Mouse (Mus musculus): ENCODE data around the gene Slit1. TPM values are rescaled to one million over a fixed set of nuclear protein-coding genes. Genes with fewer than 3 reads are reported as not detected.

Slit1 gene
- polyA plus RNA-seq, 1 experiment from 2014 or later = 13.4 TPM

DNA sequence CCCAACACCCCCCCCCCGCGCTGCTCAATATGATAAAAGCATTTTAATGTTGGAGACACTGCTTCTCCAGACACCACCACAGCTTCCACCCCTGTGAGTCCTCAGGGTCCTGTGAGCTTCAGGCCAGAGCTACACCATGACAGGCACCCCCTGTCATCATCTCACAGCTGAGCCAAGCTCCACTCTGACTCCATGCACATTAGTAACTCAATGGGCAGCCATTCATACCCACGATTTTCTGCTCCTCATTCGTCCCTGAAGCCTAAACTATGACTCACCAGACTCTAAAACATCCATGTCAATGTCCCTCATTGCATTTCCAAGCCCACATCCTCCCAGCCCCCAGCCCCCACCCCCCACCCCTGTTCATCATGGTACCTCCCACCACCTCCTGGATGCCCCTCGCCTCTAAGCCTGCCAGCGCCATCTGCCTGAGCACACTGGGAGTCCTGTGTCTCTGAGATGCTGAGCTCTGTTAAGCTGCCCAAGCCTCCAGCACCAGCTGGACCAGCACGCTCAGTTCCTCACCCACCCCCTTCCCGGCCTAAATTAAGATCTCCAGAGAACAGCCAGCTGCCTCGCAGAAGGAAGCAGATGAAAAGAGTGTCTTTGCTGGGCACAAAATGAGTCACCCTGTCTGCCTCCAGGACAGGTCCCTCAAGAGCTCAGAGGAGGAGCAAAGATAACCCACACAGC is 46.2 kb downstream of the Slit1 start:
- 33% methylated on average over 9 of the region's 9 CpGs for WGBS
- peaks cover 94% of the 10 kb centered on the region for H3K4me1 ChIP-seq
- peak; percentile 73 for DNase-seq (ENCODE audit: low spot score)

DNA sequence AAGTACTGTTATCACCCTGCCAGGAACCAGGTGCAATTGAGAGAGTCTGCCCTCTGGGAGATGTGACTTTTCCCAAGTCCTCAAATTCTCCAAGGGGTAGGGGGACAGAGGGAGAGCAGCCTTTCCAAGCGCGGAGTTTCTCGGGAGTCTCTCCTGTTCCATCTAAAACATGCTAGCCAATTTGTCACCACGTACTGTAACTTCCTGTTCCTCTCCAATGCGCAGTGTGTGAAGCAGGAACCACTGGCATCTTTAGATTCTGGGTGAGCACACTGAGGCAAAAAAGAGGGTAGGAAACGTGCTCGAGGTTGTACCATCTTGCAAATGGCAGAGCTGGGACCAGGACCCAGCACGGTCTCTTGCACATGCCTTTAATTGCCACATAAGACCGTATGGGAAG is 47.0 kb downstream of the Slit1 start:
- Histone ChIP-seq H3K4me3 (no peak overlapping the region), H3K27me3 (ENCODE audit: low read depth, poor library complexity, severe bottlenecking) (peaks cover 85% of the 10 kb centered on the region), H3K36me3 (no peaks in the 10 kb centered on the region), H3K9me3 (replicated peaks) (no peaks in the 10 kb centered on the region), H3K4me1 (peaks cover 88% of the 10 kb centered on the region), H3K27ac (replicated peaks) (peak overlapping the region; percentile 88)
- DNase-seq (ENCODE audit: low spot score) = no peak
- WGBS = 90% methylated on average over 9 of the region's 9 CpGs

More for the DNA sequence above, 46.2 kb downstream of the Slit1 start:
- H3K27ac ChIP-seq (replicated peaks) = peak overlapping the region; percentile 88
- peaks cover 85% of the 10 kb centered on the region for H3K27me3 ChIP-seq (ENCODE audit: low read depth, poor library complexity, severe bottlenecking)
- H3K36me3 ChIP-seq = no peaks in the 10 kb centered on the region
- H3K9me3 ChIP-seq (replicated peaks) = no peaks in the 10 kb centered on the region
- peak overlapping the region; percentile 14; the same call in 1 of the 2 replicates for H3K4me3 ChIP-seq

DNA sequence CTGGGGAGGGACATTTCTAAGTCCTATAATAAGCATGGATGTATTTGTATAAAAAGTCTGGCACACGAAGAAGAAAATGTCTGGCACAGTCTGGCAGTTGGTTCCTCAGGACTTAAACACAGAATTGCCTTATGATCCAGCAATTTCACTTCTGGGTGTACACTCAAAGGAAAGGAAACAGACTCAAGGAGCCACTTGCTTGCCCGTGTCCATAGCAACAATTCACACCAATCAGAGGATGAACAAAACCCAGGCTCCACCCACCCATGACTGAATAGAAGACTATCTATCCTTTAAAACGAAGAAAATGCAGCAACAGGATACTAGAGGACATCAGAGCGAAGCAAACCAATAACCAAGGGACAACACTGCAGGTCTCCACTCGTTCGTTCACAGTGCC is 48.4 kb downstream of the Slit1 start:
- Histone ChIP-seq H3K36me3 (no peaks in the 10 kb centered on the region), H3K4me3 (no peak overlapping the region), H3K27me3 (ENCODE audit: low read depth, poor library complexity, severe bottlenecking) (peaks cover 85% of the 10 kb centered on the region), H3K27ac (replicated peaks) (peak overlapping the region; percentile 75; the same call in 1 of the 2 replicates), H3K4me1 (peaks cover 87% of the 10 kb centered on the region), H3K9me3 (replicated peaks) (no peaks in the 10 kb centered on the region)
- DNase-seq (ENCODE audit: low spot score) = no peak
- WGBS = 69% methylated on average over 6 of the region's 6 CpGs

DNA sequence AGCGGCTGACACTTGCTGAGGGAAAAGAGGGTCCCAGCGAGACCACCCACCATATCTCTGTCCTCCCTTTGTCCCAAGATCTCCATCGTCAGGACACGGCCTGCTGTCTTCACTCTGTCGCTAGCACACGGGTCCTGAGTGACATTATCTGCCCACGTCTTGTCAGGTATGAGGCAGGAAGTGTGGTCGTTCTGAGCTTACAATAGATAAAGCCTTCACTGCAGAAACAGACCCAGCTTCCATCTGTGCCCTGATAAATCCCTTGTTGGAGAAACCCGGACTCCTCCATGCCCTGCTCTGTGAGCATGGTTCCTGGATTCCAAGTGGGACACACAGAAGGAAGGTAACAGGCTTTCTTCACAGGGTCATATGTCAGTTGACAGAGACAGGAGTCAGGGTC is 48.9 kb downstream of the Slit1 start:
- H3K9me3 ChIP-seq (replicated peaks) = no peaks in the 10 kb centered on the region
- H3K27ac ChIP-seq (replicated peaks) = peak overlapping the region; percentile 75
- H3K4me1 ChIP-seq = peaks cover 87% of the 10 kb centered on the region

DNA sequence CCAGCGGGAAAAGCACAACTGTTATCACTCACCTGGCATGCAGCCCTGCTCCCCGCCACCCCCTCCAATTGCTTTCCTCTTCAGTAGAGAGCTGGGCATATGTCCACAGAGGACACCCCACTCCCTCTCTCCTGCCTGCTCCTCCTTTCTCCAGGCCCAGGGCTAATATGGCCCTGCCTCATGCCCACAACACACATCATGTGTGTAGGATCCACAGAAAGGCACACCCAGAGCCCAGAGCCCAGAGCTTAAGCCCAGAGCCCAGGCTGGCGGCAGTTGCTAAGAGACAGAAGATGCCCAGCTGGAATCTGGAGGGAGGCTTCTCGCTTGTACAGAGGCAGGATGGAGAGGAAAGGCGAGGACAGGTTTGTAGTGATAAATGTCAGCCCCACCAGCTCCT is 49.7 kb downstream of the Slit1 start:
- Histone ChIP-seq H3K36me3 (no peaks in the 10 kb centered on the region), H3K27me3 (ENCODE audit: low read depth, poor library complexity, severe bottlenecking) (peaks cover 90% of the 10 kb centered on the region), H3K4me1 (peaks cover 87% of the 10 kb centered on the region), H3K9me3 (replicated peaks) (no peaks in the 10 kb centered on the region), H3K4me3 (0 out of 2 replicates have a peak overlapping the region, but pooled peaks have one; percentile 17), H3K27ac (replicated peaks) (peak overlapping the region; percentile 75)
- 28% methylated on average over 5 of the region's 5 CpGs for WGBS
- DNase-seq (ENCODE audit: low spot score) = peak; percentile 70

More for the DNA sequence above, 48.9 kb downstream of the Slit1 start:
- H3K27me3 ChIP-seq (ENCODE audit: low read depth, poor library complexity, severe bottlenecking) = peaks cover 86% of the 10 kb centered on the region
- 74% methylated on average over 9 of the region's 9 CpGs for WGBS
- no peak overlapping the region for H3K4me3 ChIP-seq
- H3K36me3 ChIP-seq = no peaks in the 10 kb centered on the region
- DNase-seq (ENCODE audit: low spot score) = no peak

DNA sequence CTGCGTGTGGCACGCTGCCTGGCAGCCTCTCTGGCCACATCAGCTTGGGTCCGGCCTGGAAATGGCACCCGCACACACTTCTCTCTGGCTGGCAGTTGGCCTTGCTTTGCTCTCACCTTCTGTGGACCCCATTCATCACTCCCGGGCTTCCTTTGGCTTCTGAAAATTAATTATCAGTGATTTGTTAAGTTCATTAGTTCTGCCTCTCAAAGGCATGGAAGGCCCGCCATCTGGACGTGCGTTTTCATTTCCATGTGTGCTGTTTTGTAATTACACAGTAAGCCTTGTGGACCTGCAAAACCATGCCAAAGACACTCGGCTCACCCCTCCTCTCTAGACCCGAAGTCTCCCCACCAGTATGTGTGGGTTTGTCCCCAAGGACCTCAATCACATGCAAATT is 53.4 kb downstream of the Slit1 start:
- WGBS = 86% methylated on average over 10 of the region's 10 CpGs
- Histone ChIP-seq H3K36me3 (no peaks in the 10 kb centered on the region), H3K4me3 (no peak overlapping the region), H3K27me3 (ENCODE audit: low read depth, poor library complexity, severe bottlenecking) (peaks cover 91% of the 10 kb centered on the region), H3K27ac (replicated peaks) (peak overlapping the region; percentile 60), H3K4me1 (peaks cover 72% of the 10 kb centered on the region), H3K9me3 (replicated peaks) (no peaks in the 10 kb centered on the region)
- DNase-seq (ENCODE audit: low spot score) = no peak

DNA sequence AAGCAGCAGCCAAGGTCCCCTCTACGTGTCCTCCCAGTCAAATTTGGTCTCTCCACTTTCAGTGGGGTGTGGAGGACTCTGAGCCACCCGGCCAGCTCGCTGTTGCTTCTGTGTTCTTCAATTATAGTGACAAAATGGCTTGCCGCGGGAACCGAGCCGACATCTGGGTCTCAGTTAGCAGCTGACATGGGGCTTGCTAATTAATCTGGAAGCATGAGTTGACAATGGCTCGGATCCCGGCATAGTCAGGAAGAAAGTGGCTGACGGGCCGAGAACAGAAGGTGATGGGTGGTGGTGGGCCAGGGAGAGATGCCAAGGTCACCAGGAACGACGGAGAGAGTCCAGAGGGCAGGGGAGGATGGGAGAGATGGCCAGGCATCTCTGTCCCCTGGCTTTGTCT is 55.2 kb downstream of the Slit1 start:
- H3K27me3 ChIP-seq (ENCODE audit: low read depth, poor library complexity, severe bottlenecking) = peaks cover 91% of the 10 kb centered on the region
- WGBS = 51% methylated on average over 13 of the region's 13 CpGs
- H3K9me3 ChIP-seq (replicated peaks) = no peaks in the 10 kb centered on the region
- peaks cover 72% of the 10 kb centered on the region for H3K4me1 ChIP-seq
- H3K36me3 ChIP-seq = no peaks in the 10 kb centered on the region
- no peak for DNase-seq (ENCODE audit: low spot score)
- no peak overlapping the region for H3K4me3 ChIP-seq
- peak overlapping the region; percentile 60 for H3K27ac ChIP-seq (replicated peaks)

DNA sequence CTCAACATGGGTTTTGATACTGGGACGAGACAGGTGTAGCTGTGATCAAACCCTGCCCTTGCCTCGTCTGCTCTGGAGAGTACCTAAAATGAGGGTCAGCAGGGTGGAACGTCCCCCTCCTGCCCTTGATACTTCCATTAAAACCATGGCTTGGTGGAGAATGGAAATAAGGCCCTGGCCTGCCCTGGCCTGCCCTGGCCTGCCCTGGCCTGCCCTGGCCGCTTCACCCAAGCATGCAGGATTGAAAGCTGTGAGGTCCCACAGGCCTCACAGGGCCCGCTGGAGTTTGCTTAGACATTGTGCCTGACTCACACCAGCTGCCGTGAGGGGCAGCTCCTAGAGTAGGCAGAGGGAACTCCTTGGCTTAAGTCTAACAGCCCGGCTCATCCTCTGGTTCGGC is 55.6 kb downstream of the Slit1 start:
- H3K9me3 ChIP-seq (replicated peaks) = no peaks in the 10 kb centered on the region
- no peaks in the 10 kb centered on the region for H3K36me3 ChIP-seq
- peaks cover 69% of the 10 kb centered on the region for H3K4me1 ChIP-seq
- no peak overlapping the region for H3K4me3 ChIP-seq
- H3K27me3 ChIP-seq (ENCODE audit: low read depth, poor library complexity, severe bottlenecking) = peaks cover 91% of the 10 kb centered on the region
- DNase-seq (ENCODE audit: low spot score) = no peak
- H3K27ac ChIP-seq (replicated peaks) = peak overlapping the region; percentile 60
- 66% methylated on average over 8 of the region's 8 CpGs for WGBS

DNA sequence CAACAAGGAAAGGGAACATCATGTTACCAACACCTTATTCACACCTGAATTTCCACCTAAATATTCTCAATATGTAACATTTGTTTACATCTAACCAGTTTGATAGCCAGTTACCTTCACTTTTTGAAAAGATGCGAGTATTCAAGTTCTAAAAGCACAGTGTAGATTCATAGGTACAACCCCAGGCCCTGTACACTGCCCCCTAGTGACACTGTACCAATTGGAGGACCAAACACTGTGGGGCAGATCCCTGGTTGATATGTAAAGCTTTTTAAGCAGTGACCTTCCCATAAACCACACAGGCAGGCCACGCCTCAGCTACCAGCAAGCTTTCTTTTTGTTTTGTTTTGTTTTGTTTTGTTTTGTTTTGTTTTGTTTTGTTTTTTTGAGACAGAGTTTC is 57.3 kb downstream of the Slit1 start:
- H3K27me3 ChIP-seq (ENCODE audit: low read depth, poor library complexity, severe bottlenecking) = peaks cover 85% of the 10 kb centered on the region
- DNase-seq (ENCODE audit: low spot score) = no peak
- H3K36me3 ChIP-seq = no peaks in the 10 kb centered on the region
- no peak overlapping the region for H3K4me3 ChIP-seq
- H3K27ac ChIP-seq (replicated peaks) = no peak overlapping the region
- no peaks in the 10 kb centered on the region for H3K9me3 ChIP-seq (replicated peaks)
- 87% methylated on average over 2 of the region's 2 CpGs for WGBS
- peaks cover 71% of the 10 kb centered on the region for H3K4me1 ChIP-seq

DNA sequence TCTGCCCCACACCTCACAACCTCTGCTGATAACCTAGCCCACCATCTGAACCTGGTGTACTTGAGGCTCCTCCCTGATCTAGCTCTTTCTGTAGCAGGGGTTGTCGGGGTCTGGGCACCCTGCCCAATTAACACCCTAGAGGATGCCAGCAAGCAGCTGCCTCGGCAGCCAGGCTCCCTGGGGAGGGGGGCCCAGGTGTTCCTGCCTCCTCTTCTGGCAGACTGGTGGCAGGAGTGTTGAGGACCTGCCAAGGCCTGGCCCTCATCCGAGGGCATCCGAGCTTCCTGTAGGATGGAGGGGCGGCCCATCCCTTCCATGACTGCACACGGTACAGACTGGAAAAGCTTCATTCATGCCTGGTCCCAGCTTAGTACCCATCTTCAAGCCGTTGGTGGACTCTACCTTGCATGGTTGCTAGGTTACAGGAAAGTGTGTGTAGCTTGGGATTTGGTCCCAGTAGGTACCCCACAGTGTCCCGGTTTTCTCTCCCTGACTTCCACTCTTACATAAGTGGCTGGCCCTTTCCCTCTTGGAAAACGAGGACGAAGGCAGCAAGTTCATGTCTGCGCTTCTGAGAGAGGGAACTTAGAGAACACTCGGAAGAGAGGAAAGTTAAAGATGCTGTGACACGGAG is 57.9 kb downstream of the Slit1 start:
- Histone ChIP-seq H3K9me3 (replicated peaks) (no peaks in the 10 kb centered on the region), H3K27ac (replicated peaks) (peak overlapping the region; percentile 34), H3K4me1 (peaks cover 67% of the 10 kb centered on the region), H3K4me3 (no peak overlapping the region), H3K36me3 (no peaks in the 10 kb centered on the region), H3K27me3 (ENCODE audit: low read depth, poor library complexity, severe bottlenecking) (peaks cover 79% of the 10 kb centered on the region)
- 84% methylated on average over 13 of the region's 13 CpGs for WGBS
- DNase-seq (ENCODE audit: low spot score) = no peak

DNA sequence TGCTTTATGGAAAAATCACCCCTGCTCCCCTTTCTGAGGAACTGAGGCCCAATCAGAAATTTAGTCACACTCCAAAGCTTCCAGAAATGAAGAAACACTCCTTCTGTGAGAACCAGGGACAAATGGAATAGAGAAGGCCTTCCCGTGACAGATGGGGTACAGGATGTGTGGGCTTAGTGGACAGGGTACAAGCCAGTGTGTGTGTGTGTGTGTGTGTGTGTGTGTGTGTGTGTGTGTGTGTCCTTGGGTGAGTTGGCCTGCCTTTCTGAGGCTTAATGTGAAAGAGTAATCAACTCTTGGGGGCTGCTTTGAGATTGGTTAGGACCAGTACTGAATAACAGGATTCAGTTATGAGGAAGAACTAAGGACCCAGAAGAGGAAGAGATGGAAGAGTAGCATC is 58.6 kb downstream of the Slit1 start:
- H3K27ac ChIP-seq (replicated peaks) = peak overlapping the region; percentile 49
- H3K4me3 ChIP-seq = no peak overlapping the region
- no peaks in the 10 kb centered on the region for H3K9me3 ChIP-seq (replicated peaks)
- DNase-seq (ENCODE audit: low spot score) = no peak
- peaks cover 77% of the 10 kb centered on the region for H3K27me3 ChIP-seq (ENCODE audit: low read depth, poor library complexity, severe bottlenecking)
- 77% methylated on average over 1 of the region's 1 CpGs for WGBS
- no peaks in the 10 kb centered on the region for H3K36me3 ChIP-seq
- H3K4me1 ChIP-seq = peaks cover 64% of the 10 kb centered on the region

DNA sequence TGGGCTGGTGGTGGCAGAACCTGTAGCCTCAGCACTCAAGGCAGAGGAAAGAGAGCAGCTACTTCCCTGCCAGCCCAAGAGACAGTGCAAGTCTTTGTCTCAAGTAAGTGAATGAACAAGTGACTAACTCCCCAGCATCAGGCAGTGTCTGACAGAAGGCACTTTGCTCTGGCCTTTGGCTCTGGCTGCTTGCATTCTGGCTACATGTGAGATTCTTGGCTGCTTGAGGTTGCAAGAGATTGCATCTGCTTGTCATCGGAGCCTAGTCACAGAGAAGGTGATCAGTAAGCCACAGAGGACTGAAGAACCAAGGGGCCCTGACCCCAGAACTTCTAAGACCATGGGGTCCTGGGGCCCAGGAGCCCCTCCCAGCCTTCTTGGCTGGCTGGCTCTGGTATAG is 59.5 kb downstream of the Slit1 start:
- H3K36me3 ChIP-seq = no peaks in the 10 kb centered on the region
- peaks cover 64% of the 10 kb centered on the region for H3K4me1 ChIP-seq
- H3K4me3 ChIP-seq = no peak overlapping the region
- DNase-seq (ENCODE audit: low spot score) = no peak
- 84% methylated on average over 1 of the region's 1 CpGs for WGBS
- H3K9me3 ChIP-seq (replicated peaks) = no peaks in the 10 kb centered on the region
- H3K27ac ChIP-seq (replicated peaks) = peak overlapping the region; percentile 49; the same call in 1 of the 2 replicates
- peaks cover 77% of the 10 kb centered on the region for H3K27me3 ChIP-seq (ENCODE audit: low read depth, poor library complexity, severe bottlenecking)

DNA sequence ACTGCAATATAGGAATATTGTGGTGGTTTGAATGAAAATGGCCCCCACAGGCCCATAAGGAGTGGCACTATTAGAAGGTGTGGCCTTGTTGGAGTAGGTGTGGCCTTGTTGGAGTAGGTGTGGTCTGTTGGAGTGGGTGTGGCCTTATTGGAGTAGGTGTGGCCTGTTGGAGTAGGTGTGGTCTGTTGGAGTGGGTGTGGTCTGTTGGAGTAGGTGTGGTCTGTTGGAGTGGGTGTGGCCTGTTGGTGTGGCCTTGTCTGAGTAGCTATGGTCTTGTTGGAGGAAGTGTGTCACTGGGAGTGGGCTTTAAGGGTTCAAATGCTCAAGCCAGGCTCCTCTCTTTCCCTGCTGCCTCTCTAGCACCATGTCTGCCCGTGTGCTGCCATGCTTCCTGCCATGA is 63.2 kb downstream of the Slit1 start:
- H3K4me3 ChIP-seq = no peak overlapping the region
- H3K27me3 ChIP-seq (ENCODE audit: low read depth, poor library complexity, severe bottlenecking) = peaks cover 87% of the 10 kb centered on the region
- H3K9me3 ChIP-seq (replicated peaks) = no peaks in the 10 kb centered on the region
- no peak overlapping the region for H3K27ac ChIP-seq (replicated peaks)
- H3K4me1 ChIP-seq = peaks cover 75% of the 10 kb centered on the region
- 100% methylated on average over 1 of the region's 1 CpGs for WGBS
- DNase-seq (ENCODE audit: low spot score) = no peak
- no peaks in the 10 kb centered on the region for H3K36me3 ChIP-seq

Measured in midbrain, embryonic 10.5 days (tissue).